Mouse (Mus musculus) left cerebral cortex, adult 2 months (tissue): Measurements from ENCODE around the gene Klhl36. TPM values are rescaled to one million over a fixed set of nuclear protein-coding genes. Genes with fewer than 3 reads are reported as not detected.
"Not testable (repeated sequence)": the region's sequence is repeated elsewhere in the genome, so short reads cannot be mapped to it uniquely, and the experiment has no call there.

Source experiments
- DNase-seq, 2 experiments: peaks; one replicate each; pipeline ENCODE4 v3.0.0; 2021 to 2022; ENCODE audit warnings: low spot score in 2 of 2, mixed read lengths in 1 of 2; ENCODE audit errors: extremely low spot score in 1 of 2
- H3K27ac ChIP-seq: fragments of 200-600 bp; 2 replicates; pipeline ENCODE4 v1.8.1; 2022
- H3K4me3 ChIP-seq: fragments of 200-600 bp; 2 replicates; pipeline ENCODE4 v1.8.1; 2022
- CTCF ChIP-seq: fragments of 200-600 bp; IDR thresholded peaks from 2 replicates; pipeline ENCODE4 v1.8.1; 2022; ENCODE audit warnings: antibody characterized with exemption, mild to moderate bottlenecking, moderate library complexity
- intact Hi-C: fragments of 180-260 bp; cut with DNase I; formaldehyde crosslinking; loops from one replicate; pipeline ENCODE4 v1.15.1; 2025
- total RNA-seq, 2 experiments: library from RNA; stranded (reverse); gene quantifications; 2 replicates each; pipeline ENCODE4 v1.2.3; 2021

Klhl36 gene
- total RNA-seq, 2 experiments from 2014 or later, result 7.2 to 8.9 TPM

GRCm38 (mm10) chr8:119837553-119838071, 24.5 kb upstream of the Klhl36 start:
- no peak for DNase-seq
- 0 out of 2 replicates have a peak overlapping the region, but pooled peaks have one; percentile 0 for H3K27ac ChIP-seq
- TF ChIP-seq CTCF, result no peak; the same call in 1 of the 2 replicates
- intact Hi-C loops, result no loop called here
- peak overlapping the region; percentile 70 for H3K4me3 ChIP-seq

GRCm38 (mm10) chr8:119838100-119838982, 23.7 kb upstream of the Klhl36 start:
- Histone ChIP-seq H3K4me3 (peak overlapping the region; percentile 70), H3K27ac (0 out of 2 replicates have a peak overlapping the region, but pooled peaks have one; percentile 13)
- no peak for DNase-seq
- no peak for TF ChIP-seq CTCF
- intact Hi-C loops, result no loop called here

GRCm38 (mm10) chr8:119838983-119839340, 23.1 kb upstream of the Klhl36 start:
- no peak for DNase-seq
- Histone ChIP-seq H3K4me3 (peak overlapping the region; percentile 70), H3K27ac (peak overlapping the region; percentile 3)
- no peak for TF ChIP-seq CTCF
- intact Hi-C loops, result no loop called here

GRCm38 (mm10) chr8:119839419-119840021, 22.5 kb upstream of the Klhl36 start:
- DNase-seq, result no peak
- Histone ChIP-seq H3K4me3 (peak overlapping the region; percentile 70), H3K27ac (peak overlapping the region; percentile 77)
- no peak for TF ChIP-seq CTCF
- intact Hi-C loops, result loop anchor here (5.0 kb wide), 1 partner anchor 152 kb away; no protein-coding TSS in a partner anchor

- intact Hi-C loops, result loop anchor here (5.0 kb wide), 1 partner anchor 153 kb away; no protein-coding TSS in a partner anchor
- H3K27ac ChIP-seq, result peak within 1 kb of the TSS; percentile 91
- TF ChIP-seq CTCF, result no peak
- DNase-seq, result peak; percentile 98
- H3K4me3 ChIP-seq, result peak within 1 kb of the TSS; percentile 70
Observed at GRCm38 (mm10) chr8:119840275-119840808, 21.7 kb upstream of the Klhl36 start, which contains the start of gene Cotl1. Gene Cotl1 (minus strand): TSS chr8:119840544.

DNA sequence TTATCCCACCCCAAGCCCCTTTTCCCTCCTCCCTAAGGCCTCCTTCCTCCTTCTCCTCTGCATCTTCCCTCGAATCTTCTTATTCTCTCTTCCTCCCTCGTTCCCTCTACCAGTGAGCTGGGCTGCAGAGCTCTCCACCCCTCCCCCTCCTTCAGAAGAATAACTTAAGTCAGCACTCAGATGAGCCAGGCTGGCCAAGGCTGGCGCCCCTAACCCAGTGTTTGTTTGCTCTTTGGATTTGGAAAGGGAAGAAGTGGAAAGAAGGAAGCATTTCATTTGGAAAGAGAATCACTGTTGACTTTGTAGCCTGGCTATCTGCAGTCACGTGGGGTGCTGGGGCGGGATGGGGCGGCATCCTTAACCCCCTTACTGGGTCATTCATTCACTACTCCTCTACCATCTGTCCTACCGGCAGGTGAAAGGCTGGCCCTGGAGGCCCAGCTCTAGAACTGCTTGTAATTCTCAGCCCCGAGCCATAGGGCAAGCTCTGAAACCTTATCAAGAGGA, 21.1 kb upstream of the Klhl36 start:
- DNase-seq, result no peak
- Histone ChIP-seq H3K4me3 (peak overlapping the region; percentile 70), H3K27ac (peak overlapping the region; percentile 91)
- TF ChIP-seq CTCF, result no peak
- intact Hi-C loops, result loop anchor here (5.0 kb wide), 1 partner anchor 154 kb away; no protein-coding TSS in a partner anchor

DNA sequence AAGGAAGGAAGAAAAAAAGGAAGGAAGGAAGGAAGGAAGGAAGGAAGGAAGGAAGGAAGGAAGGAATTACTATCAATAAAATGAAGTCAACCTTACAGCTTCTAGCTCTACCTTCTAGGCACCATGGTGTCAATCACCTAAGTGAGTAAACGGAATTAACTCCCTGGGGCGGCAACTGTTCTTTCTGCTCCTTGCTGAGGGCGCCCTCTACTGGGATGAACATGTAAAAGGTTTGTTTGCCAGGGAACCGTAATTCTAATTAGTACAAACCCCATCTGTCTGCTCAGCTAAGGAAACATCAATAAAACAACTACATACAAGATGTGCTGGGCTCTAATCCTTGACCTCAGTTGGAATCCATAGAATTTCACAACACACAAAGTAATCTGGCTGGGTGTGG, 18.6 kb upstream of the Klhl36 start:
- no peak overlapping the region for H3K4me3 ChIP-seq
- peak; percentile 76 to 80 for DNase-seq
- intact Hi-C loops, result loop anchor here (1.0 to 5.0 kb wide), 2 partner anchors 61 to 156 kb away; no protein-coding TSS in a partner anchor
- peak; percentile 88 for TF ChIP-seq CTCF
- H3K27ac ChIP-seq, result no peak overlapping the region

DNA sequence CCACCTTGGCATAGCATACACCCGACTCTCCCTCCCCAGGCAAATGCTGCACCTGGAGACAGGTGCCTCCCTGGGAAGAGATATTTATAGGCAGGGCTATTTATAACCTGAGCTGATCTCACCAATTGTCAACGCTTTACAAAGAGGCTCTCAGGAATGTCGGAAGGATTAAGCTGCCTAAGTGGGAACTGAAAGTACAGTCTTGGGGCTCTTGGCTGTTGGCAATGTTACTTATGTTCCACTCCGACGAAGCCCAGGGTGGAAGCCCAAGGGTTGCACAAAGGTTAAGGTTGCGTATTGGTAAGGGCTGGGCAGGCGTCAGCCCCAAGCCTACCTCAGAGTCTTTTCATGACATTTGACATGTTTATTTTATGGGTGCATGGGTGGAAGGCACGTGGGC, 17.5 kb upstream of the Klhl36 start:
- intact Hi-C loops, result loop anchor here (5.0 kb wide), 1 partner anchor 157 kb away; no protein-coding TSS in a partner anchor
- Histone ChIP-seq H3K4me3 (no peak overlapping the region), H3K27ac (no peak overlapping the region)
- DNase-seq, result no peak
- no peak for TF ChIP-seq CTCF

DNA sequence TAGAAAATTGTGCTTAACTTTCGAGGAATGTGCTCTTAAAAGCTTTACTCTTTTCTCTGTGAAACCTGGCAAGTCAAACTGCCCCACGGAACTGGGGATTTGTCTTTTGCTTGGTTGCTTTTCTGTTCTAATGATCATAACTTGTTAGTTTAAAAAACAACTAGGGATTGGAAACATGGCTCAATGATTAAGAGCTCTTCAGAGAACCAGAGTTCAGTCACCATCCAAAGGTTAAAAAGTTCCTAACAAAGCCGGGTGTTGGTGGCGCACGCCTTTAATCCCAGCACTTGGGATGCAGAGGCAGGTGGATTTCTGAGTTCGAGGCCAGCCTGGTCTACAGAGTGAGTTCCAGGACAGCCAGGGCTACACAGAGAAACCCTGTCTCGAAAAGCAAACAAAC, 16.3 kb upstream of the Klhl36 start:
- H3K27ac ChIP-seq, H3K4me3 ChIP-seq, DNase-seq, intact Hi-C loops: not testable (repeated sequence)

GRCm38 (mm10) chr8:119847232-119847922, 14.7 kb upstream of the Klhl36 start:
- H3K4me3 ChIP-seq, result no peak overlapping the region
- intact Hi-C loops, result no loop called here
- no peak for TF ChIP-seq CTCF
- H3K27ac ChIP-seq, result no peak overlapping the region
- DNase-seq, result no peak

DNA sequence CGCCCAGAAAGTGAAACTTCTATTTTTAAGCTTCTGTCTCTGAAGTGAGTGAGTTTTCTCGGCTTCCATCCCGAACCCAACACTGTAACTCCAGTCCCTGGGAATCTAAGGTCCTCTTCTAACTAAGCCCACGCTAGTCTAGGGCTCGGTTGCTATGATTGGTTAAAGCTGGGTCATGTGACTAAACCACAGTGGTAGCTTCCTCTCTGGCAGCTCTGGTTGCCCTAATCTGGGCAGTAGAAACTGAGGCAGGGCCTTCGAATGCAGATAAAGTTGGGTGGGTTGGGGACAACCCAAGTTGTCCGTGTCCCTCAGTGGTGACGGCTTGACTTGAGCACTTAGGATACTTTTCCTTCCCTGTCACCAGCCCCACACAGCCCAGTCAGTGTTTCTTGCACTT, 8.5 kb upstream of the Klhl36 start:
- Histone ChIP-seq H3K4me3 (no peak overlapping the region), H3K27ac (no peak overlapping the region)
- no peak for DNase-seq
- intact Hi-C loops, result no loop called here
- no peak for TF ChIP-seq CTCF
